Mouse (Mus musculus) ZHBTc4 (cell line): ENCODE measurements around the gene Unc13c.
A peak's percentile ranks its signal among the peaks of the same experiment; 100 is the strongest.

Source experiments
- DNase-seq: peaks from one replicate; pipeline ENCODE4 v3.0.0-alpha.2; 2011; ENCODE audit warnings: low read depth, low spot score

The Unc13c gene

GRCm38 (mm10) chr9:73968641-73969121 is at the start of gene Unc13c:
TSS of gene Unc13c (minus strand) at chr9:73968966.
- DNase-seq: peak; percentile 45

- DNase-seq: no peak
Measured at GRCm38 (mm10) chr9:74007976-74008686, 39.4 kb upstream of the Unc13c start.

DNA sequence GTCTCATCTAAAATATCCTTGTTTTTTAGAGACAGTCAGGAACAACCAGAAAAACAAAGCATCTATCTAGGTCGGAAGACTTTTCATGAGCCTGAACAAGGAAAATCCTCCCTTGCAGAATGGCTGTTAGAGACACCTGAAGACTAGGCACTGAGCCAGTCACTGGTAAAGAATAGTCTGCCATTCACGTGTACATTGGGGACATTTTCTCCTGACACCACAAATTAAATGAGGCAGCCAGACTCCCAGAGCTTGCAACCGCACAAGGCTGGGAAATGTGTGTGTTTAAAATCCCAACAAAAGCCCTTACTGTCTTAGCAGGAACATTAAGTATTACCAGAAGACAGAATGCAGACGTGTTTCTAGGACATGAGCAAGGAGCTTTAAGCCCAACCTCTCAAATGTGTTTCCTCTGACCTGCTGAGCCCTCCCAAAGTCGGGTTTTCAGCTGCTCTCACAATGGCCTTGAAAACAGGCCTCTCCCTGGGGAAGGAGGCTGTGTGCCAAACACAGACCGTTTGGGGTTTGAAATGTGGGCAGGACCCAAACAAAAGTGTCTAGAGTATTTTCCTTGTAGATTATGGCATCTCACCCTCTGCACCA is 33.7 kb upstream of the Unc13c start:
- no peak for DNase-seq

- DNase-seq: no peak
Measured at GRCm38 (mm10) chr9:73988096-73988495, 19.3 kb upstream of the Unc13c start.

- DNase-seq: no peak
Measured at GRCm38 (mm10) chr9:73987236-73987635, 18.5 kb upstream of the Unc13c start.

DNA sequence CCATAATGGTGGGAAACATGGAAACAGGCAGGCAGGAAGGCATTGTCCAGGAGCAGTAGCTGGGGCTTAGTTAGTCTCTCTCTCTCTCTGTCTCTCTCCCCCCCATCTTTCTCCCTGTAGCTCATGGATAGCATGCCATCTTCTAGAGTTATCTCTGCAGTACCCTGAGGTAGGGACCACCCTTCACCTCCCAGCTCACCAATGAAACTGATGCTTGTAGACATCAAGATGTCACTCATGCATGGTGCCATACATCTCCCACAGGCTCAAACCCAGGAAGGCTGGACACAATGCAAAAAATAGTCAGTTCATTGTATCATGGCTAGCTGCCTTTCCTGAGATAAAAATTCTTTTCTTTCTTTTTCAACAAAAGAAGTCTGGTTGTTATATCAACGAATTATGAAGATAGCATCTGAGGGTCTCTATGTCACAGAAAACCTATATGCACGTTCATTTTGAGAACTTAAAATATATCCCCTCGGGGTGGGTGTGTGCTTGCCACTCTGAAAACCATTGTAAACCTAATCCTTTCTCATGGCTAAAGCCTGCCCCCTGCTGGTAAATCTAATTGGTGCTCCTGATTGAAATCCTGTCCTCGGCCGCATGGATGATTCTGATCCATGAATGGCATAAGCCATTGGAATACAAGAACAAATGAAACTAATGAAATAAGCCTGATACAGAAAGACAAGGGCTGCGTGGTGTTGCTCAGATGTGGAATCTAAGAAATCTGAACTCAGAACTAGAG is 14.0 kb upstream of the Unc13c start:
- DNase-seq: peak; percentile 59

GRCm38 (mm10) chr9:73972327-73972988 is 3.7 kb upstream of the Unc13c start:
- DNase-seq: no peak

DNA sequence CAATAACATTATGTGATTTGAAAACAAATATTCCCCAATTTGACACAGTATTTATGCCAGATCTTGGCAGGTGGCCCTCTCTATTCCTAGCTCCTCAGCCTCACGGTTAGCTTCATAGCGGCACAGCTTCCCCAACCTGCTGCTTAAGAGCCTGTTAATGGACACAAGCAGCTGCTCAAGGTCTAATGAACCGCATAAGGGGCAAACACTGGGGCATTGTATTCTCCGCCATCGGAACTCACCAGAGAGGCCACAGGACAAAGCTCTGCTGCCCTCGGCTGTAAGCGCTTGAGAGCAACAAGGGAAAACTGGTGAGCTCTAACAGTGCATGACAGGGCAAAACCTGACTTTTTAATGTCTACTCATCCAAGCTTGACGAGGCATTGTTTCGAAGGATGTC is 2.0 kb upstream of the Unc13c start:
- DNase-seq: peak; percentile 9

- no peak for DNase-seq
Measured at GRCm38 (mm10) chr9:73965322-73965915, 3.3 kb downstream of the Unc13c start.

DNA sequence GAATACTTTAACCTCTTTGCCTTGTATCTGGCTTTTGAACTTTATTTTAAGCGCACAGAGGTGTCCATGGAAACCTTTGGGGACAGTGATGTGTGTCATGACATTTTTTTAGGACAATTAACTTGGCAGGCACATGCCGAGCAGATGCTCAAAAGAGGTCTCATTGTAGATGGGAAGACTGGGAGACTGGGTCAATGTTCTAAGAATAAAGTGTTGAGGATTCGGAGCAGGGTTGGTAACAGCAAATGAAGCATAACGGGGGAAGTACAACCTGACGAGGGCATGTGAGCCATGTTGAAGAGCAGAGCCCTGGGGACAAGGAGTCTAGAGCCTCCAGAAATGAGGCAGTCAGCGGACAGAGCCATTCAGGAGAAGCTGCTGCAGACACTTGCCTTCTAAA is 6.3 kb downstream of the Unc13c start:
- no peak for DNase-seq

DNA sequence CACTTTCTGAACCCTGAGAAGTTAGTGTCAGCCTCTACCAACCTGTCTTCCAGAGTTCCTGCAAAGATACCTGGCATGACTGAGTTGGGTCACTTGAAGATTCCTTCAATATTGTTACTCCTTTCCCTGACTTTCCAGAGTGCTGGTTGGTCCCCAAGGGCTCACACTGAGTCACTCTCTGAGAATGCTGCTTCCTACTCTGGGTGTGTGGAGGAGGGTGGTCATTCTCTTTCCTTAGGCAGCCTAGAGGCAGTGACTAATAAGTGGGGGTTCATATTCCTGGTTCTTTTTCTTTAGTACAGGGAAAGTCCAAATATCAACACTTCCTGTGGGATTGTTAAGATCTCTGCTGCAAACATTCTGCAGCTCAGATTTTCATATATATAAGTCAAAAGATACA is 16.4 kb downstream of the Unc13c start:
- DNase-seq: no peak

GRCm38 (mm10) chr9:73951586-73951985 is 17.2 kb downstream of the Unc13c start:
- no peak for DNase-seq

- DNase-seq: no peak
Measured at GRCm38 (mm10) chr9:73934844-73935243, 33.9 kb downstream of the Unc13c start.

GRCm38 (mm10) chr9:73931988-73932387 is 36.8 kb downstream of the Unc13c start:
- DNase-seq: no peak

- no peak for DNase-seq
Measured at GRCm38 (mm10) chr9:73927276-73927675, 41.5 kb downstream of the Unc13c start.

- no peak for DNase-seq
Measured at GRCm38 (mm10) chr9:73922449-73923115, 46.2 kb downstream of the Unc13c start.

DNA sequence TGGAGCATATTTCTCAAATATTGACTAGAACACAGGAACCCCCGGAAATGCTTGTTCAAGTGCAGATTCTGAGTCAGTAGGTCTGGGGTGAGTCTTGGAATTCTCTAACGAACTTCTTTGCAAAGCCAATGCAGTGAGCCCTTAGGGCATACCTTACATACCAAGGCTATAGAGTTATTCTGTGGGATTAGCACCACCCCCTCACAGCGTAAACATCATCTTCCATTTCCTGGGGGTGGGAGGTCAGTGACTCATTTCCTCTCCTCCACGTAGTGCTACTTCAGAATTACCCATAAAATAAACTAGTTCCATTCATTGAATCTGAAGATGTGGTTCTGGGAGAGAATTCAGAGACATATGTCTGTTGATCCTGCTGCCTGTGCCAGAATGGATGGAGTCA is 62.8 kb downstream of the Unc13c start:
- peak; percentile 4 for DNase-seq

DNA sequence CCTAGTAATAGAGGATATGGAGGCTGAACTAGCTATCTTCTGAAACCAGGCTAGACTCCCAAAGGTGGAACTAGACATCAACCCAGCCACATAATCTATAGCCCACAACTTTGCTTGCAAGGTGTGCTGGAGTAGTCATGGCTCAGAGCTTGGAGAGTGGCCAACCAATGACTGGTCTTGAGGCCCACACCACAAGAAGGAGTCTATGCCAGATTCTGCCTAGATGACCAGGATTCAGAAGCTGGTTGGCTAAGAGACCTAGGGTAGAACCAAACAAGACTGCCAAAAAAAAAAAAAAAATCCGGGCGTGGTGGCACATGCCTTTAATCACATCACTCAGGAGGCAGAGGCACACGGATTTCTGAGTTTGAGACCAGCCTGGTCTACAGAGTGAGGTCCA is 70.2 kb downstream of the Unc13c start:
- no peak for DNase-seq

DNA sequence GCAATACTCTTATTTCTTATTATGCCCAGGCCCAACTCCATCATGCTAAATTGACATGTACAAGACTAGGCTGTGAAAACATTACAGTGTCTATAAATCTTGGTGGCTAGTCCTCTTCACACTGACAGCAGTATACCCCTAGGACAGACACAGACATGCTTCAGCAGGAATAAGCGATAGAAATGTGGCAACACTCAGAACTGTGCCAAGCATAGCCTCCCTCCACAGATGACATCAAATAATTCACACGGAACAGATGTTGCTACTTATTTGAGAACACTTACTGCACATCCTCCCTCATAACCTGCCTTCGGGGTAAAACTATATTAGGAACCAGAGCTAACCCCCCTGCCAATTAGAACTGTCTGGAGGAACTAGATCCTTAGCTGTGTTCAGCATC is 72.6 kb downstream of the Unc13c start:
- DNase-seq: no peak

DNA sequence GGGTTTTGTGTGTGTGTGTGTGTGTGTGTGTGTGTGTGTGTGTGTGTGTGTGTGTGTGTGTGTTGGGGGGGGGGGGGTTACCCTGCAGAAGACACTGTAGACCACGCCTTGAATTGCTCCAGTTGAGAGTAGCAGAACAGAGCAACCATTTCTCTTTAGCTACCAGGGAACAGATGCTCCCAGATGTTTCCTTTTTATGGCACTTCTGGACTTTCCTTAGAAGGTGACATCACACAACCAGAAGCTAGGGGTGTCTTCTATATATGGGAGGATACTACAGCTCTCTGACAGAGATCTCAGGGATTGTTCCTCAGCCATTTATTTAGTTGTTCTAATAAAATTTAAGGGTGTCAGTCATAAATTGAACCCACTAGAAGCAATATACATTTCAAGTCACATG is 85.2 kb downstream of the Unc13c start:
- no peak for DNase-seq

GRCm38 (mm10) chr9:73883143-73883542 is 85.6 kb downstream of the Unc13c start:
- no peak for DNase-seq
